Mouse (Mus musculus) brain, embryonic 14.5 days (tissue): ENCODE data around the gene Avpi1.

Source experiments
- CTCF ChIP-seq: fragments of 200-500 bp; IDR thresholded peaks from 2 replicates; pipeline ENCODE4 v1.5.1; 2012; ENCODE audit warnings: inconsistent platforms, mild to moderate bottlenecking, moderate library complexity, borderline replicate concordance; ENCODE audit not compliant: insufficient read depth, insufficient read length; ENCODE audit errors: extremely low read depth
- POLR2A ChIP-seq: fragments of 200-500 bp; IDR thresholded peaks from 2 replicates; pipeline ENCODE4 v1.6.1; 2012; ENCODE audit warnings: mild to moderate bottlenecking, inconsistent platforms, borderline replicate concordance; ENCODE audit not compliant: poor library complexity, insufficient read depth, insufficient read length, severe bottlenecking; ENCODE audit errors: extremely low read depth

- no peak for TF ChIP-seq CTCF
- no peak for TF ChIP-seq POLR2A
Measured at GRCm38 (mm10) chr19:42079006-42079405, 49.9 kb downstream of the Avpi1 start.
